Mouse (Mus musculus): ENCODE results near the gene Lhx3.

DNA sequence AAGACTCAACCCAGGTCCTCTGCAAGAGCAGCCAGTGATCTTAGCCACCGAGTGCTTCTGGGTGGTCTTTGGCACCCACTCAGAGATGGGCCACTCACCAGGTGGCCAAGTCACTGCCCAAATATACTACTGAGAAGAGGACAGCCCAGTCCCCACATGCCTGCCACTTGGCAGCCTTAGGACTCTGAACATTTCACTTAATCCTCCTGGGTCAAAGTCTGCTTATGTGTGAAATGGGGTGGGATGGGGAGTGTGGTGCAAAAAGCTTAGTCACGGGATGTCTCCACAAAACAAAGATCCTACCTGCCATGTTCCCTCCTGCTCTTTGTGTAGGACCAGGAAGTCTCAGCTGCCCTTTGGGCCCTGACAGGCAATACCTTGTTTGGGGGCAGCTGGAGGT, 35.9 kb downstream of the Lhx3 start:
- no peak for TF ChIP-seq CTCF (IDR thresholded peaks at IDR 0.05; ENCODE audit: insufficient read depth, low read length)
- TF ChIP-seq POLR2A (IDR thresholded peaks at IDR 0.05; ENCODE audit: borderline replicate concordance, extremely low read depth, low read depth, low read length): no peak

All from lung, adult 2 months (tissue).